Mouse (Mus musculus) spleen, adult 2 months (tissue): ENCODE results near the gene Zfp280d.

Experiments
- CTCF ChIP-seq: fragments of 200-500 bp; IDR thresholded peaks from 2 replicates; pipeline ENCODE4 v1.5.1; 2011; ENCODE audit warnings: mild to moderate bottlenecking, inconsistent platforms; ENCODE audit not compliant: insufficient read depth, insufficient read length, insufficient replicate concordance; ENCODE audit errors: extremely low read depth
- POLR2A ChIP-seq: fragments of 200-500 bp; IDR thresholded peaks from 2 replicates; pipeline ENCODE4 v1.6.1; 2011; ENCODE audit warnings: low read depth, low read length, inconsistent platforms

DNA sequence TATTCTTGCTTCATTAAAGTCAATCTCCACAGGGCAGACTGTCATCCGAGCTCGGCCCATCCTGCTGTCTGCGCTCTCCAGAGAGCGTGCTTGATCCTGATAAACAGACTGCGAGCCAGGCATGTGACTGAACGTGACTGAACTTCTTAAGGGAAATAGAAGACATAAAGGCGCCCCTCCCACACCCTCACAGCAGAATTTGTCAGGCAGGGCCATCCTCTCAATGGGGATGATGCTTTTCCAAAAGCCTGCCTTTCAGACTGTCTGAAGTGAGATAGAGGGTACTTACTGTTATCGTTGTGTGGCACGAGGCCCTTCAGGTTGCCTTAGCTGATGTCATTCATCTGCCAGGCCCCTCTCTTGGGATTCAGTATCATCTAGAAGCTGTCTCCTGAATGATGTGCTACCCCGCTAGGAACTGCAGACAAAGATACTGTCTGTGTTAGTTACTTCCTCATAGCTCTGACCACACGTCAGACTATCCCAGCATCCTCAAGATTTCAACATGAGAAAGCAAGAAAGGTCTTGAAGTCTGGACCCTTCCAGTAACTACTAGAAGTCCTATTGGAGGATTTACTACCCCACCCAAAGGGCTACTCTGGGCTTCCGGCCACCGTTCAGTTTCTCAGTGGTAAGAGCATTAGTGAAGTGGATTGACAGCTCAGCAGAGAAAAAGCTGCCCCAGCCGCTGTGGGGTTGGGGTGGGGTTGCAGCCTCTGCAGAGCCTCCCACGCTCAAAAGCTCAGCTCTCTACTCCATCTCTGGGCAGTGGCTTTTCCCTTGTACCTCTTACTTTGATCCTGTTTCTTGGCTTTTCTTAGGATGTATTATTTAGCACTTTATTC lies 134.9 kb downstream of the Zfp280d start:
- TF ChIP-seq CTCF (no peak), POLR2A (no peak)
